Mouse (Mus musculus) megakaryocyte, embryonic 14.5 days (primary cell): ENCODE measurements around the gene Serpinb6c.

Experiments
- FLI1 ChIP-seq: IDR thresholded peaks from 2 replicates; pipeline ENCODE4 v1.6.1; 2012; ENCODE audit warnings: low read length, inconsistent platforms, mixed read lengths
- GATA1 ChIP-seq: IDR thresholded peaks from 3 replicates; pipeline ENCODE4 v1.6.1; 2012; ENCODE audit warnings: mixed read lengths, low read length, inconsistent platforms, borderline replicate concordance

GRCm38 (mm10) chr13:33937151-33937550, 31.6 kb upstream of the Serpinb6c start:
- TF ChIP-seq GATA1 (no peak), FLI1 (no peak)
